Mouse (Mus musculus) E14TG2a.4 (cell line): ENCODE measurements around the gene Cyp2u1.

ENCODE experiments used
- H3K27me3 ChIP-seq: 2 replicates; pipeline ENCODE4 v1.6.1; 2014; ENCODE audit warnings: low read length, control low read depth; ENCODE audit not compliant: insufficient read depth
- H3K36me3 ChIP-seq: 2 replicates; pipeline ENCODE4 v1.6.1; 2014; ENCODE audit warnings: low read length, control low read depth; ENCODE audit not compliant: insufficient read depth
- H3K4me1 ChIP-seq: replicated peaks from 2 replicates; pipeline ENCODE4 v1.6.1; 2014; ENCODE audit warnings: low read depth, low read length, control low read depth
- H3K4me3 ChIP-seq: replicated peaks from 2 replicates; pipeline ENCODE4 v1.5.1; 2014; ENCODE audit warnings: mild to moderate bottlenecking, low read length
- H3K9me3 ChIP-seq: 2 replicates; pipeline ENCODE4 v1.6.1; 2014; ENCODE audit warnings: low read length, control low read depth
- CTCF ChIP-seq: conservative IDR thresholded peaks from 2 replicates; pipeline ENCODE4 v1.5.1; 2014; ENCODE audit warnings: low read length
- NANOG ChIP-seq: IDR thresholded peaks from 2 replicates; pipeline ENCODE4 v1.6.1; 2014; ENCODE audit warnings: borderline replicate concordance, low read length, mixed read lengths
- POU5F1 ChIP-seq: IDR thresholded peaks from 2 replicates; pipeline ENCODE4 v1.6.1; 2014; ENCODE audit warnings: low read length, borderline replicate concordance

Gene Cyp2u1

GRCm38 (mm10) chr3:131271157-131271556 is 31.9 kb downstream of the Cyp2u1 start:
- TF ChIP-seq POU5F1 = no peak
- peak; percentile 38 for TF ChIP-seq CTCF
- TF ChIP-seq NANOG = no peak
- H3K27me3 ChIP-seq = no peaks in the 10 kb centered on the region
- peak overlapping the region; percentile 91 for H3K4me3 ChIP-seq
- peaks cover 28% of the 10 kb centered on the region for H3K4me1 ChIP-seq
- peaks cover 31% of the 10 kb centered on the region for H3K36me3 ChIP-seq
- peaks cover 7% of the 10 kb centered on the region for H3K9me3 ChIP-seq

- H3K4me1 ChIP-seq = peaks cover 30% of the 10 kb centered on the region
- H3K4me3 ChIP-seq = peak overlapping the region; percentile 91
- H3K9me3 ChIP-seq = peaks cover under 1% of the 10 kb centered on the region; the same call in 1 of the 2 replicates
- peaks cover 36% of the 10 kb centered on the region for H3K36me3 ChIP-seq
- TF ChIP-seq NANOG (no peak), CTCF (no peak), POU5F1 (no peak)
- H3K27me3 ChIP-seq = no peaks in the 10 kb centered on the region
These were observed 32.6 kb downstream of the Cyp2u1 start for GRCm38 (mm10) chr3:131270381-131270780.

- TF ChIP-seq CTCF = no peak
- no peak for TF ChIP-seq POU5F1
- no peak for TF ChIP-seq NANOG
These were observed 36.5 kb downstream of the Cyp2u1 start for GRCm38 (mm10) chr3:131266366-131267050.

GRCm38 (mm10) chr3:131265516-131265915 is 37.5 kb downstream of the Cyp2u1 start:
- H3K9me3 ChIP-seq = peaks cover 14% of the 10 kb centered on the region
- H3K4me1 ChIP-seq = peaks cover 20% of the 10 kb centered on the region
- TF ChIP-seq CTCF = no peak
- TF ChIP-seq NANOG = no peak
- TF ChIP-seq POU5F1 = no peak
- H3K27me3 ChIP-seq = no peaks in the 10 kb centered on the region
- peaks cover 76% of the 10 kb centered on the region for H3K36me3 ChIP-seq
- H3K4me3 ChIP-seq = no peak overlapping the region

More at GRCm38 (mm10) chr3:131266366-131267050, 36.5 kb downstream of the Cyp2u1 start:
- H3K4me3 ChIP-seq = no peak overlapping the region
- no peaks in the 10 kb centered on the region for H3K27me3 ChIP-seq
- H3K4me1 ChIP-seq = peaks cover 28% of the 10 kb centered on the region
- peaks cover 70% of the 10 kb centered on the region for H3K36me3 ChIP-seq
- peaks cover 4% of the 10 kb centered on the region for H3K9me3 ChIP-seq

- peaks cover 73% of the 10 kb centered on the region for H3K36me3 ChIP-seq
- peaks cover 18% of the 10 kb centered on the region for H3K9me3 ChIP-seq
- H3K27me3 ChIP-seq = no peaks in the 10 kb centered on the region
- TF ChIP-seq NANOG (no peak), CTCF (no peak), POU5F1 (no peak)
- H3K4me1 ChIP-seq = peaks cover 21% of the 10 kb centered on the region
- no peak overlapping the region for H3K4me3 ChIP-seq
These were observed 39.1 kb downstream of the Cyp2u1 start for GRCm38 (mm10) chr3:131263766-131264486.

- H3K4me3 ChIP-seq = no peak overlapping the region
- H3K27me3 ChIP-seq = no peaks in the 10 kb centered on the region
- peaks cover 26% of the 10 kb centered on the region for H3K4me1 ChIP-seq
- TF ChIP-seq CTCF = no peak
- TF ChIP-seq POU5F1 = no peak
- no peak for TF ChIP-seq NANOG
- peaks cover 67% of the 10 kb centered on the region for H3K36me3 ChIP-seq
- peaks cover 18% of the 10 kb centered on the region for H3K9me3 ChIP-seq
These were observed 42.6 kb downstream of the Cyp2u1 start for GRCm38 (mm10) chr3:131260418-131260817.

GRCm38 (mm10) chr3:131259392-131259965 is 43.5 kb downstream of the Cyp2u1 start:
- H3K9me3 ChIP-seq = peaks cover 18% of the 10 kb centered on the region
- TF ChIP-seq POU5F1 = no peak
- peaks cover 19% of the 10 kb centered on the region for H3K4me1 ChIP-seq
- H3K36me3 ChIP-seq = peaks cover 65% of the 10 kb centered on the region
- H3K4me3 ChIP-seq = no peak overlapping the region
- no peaks in the 10 kb centered on the region for H3K27me3 ChIP-seq

GRCm38 (mm10) chr3:131258921-131259320 is 44.1 kb downstream of the Cyp2u1 start:
- peaks cover 65% of the 10 kb centered on the region for H3K36me3 ChIP-seq
- H3K4me1 ChIP-seq = peaks cover 19% of the 10 kb centered on the region
- H3K27me3 ChIP-seq = no peaks in the 10 kb centered on the region
- no peak for TF ChIP-seq CTCF
- no peak overlapping the region for H3K4me3 ChIP-seq
- H3K9me3 ChIP-seq = peaks cover 22% of the 10 kb centered on the region

GRCm38 (mm10) chr3:131255399-131255981 is 47.5 kb downstream of the Cyp2u1 start:
- TF ChIP-seq CTCF (no peak), POU5F1 (no peak), NANOG (no peak)
- H3K4me1 ChIP-seq = peaks cover 36% of the 10 kb centered on the region
- H3K36me3 ChIP-seq = peaks cover 67% of the 10 kb centered on the region
- H3K9me3 ChIP-seq = peaks cover 14% of the 10 kb centered on the region
- H3K4me3 ChIP-seq = no peak overlapping the region
- H3K27me3 ChIP-seq = no peaks in the 10 kb centered on the region
